Mouse (Mus musculus) c-Kit-positive CD71-negative TER-119-negative erythroid progenitor cells, embryonic 14.5 days (primary cell): ENCODE data around the gene Srp9.

ENCODE experiments used
- DNase-seq: peaks from one replicate; pipeline ENCODE4 v3.0.0-alpha.2; 2013; ENCODE audit warnings: low read depth

Gene Srp9

DNA sequence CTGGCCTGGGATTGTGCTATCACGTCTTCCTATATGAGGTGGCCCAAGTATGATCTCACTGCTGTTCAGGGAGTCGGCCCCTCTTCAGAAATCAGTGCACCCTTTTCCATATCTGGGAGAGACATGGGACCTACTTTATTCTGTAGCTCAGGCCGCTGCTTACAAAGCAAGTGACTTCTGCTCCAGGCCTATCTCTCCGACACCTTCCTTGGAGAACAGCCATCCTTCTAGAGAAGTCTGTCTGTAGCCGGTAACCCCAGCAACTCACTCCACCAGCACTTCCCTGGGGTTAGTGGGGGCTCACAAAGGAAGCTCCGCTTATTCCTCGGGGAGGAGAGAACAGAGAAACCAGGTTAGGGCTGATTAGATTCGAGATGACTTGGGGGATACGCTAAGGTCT is 17.3 kb upstream of the Srp9 start:
- DNase-seq, result no peak

DNA sequence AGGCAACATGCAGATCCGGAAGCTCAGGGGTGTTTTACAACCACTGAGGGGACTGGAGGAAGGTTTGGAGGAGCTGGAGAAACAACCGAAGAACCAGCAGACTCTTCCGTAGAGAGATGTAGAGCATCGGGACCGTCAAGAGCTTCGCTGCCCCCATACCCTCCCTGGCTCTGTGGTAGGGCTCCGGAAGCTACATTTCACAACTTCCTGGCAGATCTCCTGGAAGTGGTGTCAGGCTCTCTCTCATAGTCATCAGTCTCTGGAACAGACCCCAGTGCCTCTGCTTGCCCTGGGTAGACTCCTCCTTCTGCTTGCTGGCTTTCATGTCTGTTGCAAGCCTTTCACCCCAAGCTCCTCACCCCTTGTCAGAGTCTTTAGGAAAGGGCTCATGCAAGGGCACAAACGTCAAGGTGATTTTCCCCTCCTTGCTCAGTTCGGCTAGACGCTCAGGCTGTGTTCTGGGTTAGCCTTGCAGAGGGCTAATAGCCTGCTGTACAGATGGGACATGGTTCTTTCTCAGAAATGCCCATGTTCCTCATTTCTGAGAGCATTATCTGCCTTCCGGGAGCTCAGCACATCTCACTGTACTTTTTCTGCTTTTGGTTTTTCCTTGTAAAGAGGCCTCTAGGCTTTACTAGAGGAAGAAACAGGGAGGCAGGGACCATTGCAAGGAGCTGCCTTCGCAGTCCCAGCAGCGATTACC is 16.0 kb upstream of the Srp9 start:
- no peak for DNase-seq

GRCm38 (mm10) chr1:182110185-182110584 is 14.4 kb upstream of the Srp9 start:
- DNase-seq, result no peak

- DNase-seq, result no peak
Measured at GRCm38 (mm10) chr1:182110708-182111385, 13.7 kb upstream of the Srp9 start.

GRCm38 (mm10) chr1:182111386-182112317 is 12.9 kb upstream of the Srp9 start:
- DNase-seq, result no peak

DNA sequence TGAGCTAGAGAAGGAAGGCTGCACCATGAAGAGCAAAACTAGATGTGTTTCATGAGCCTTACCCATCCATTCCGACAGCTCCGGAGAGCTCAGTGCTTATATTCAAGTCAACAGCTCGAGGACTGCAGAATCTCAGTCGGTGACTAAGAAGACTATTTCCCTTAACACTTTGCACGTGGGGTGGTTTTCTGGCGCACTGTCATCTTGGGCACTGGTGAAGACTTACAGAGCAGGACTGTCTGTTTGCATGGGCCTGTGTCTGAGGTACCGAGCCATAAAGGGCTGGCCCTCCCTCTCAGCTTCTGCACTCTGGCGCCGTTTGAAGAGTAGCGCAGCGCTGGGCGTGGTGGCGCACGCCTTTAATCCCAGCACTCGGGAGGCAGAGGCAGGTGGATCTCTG is 12.2 kb upstream of the Srp9 start:
- no peak for DNase-seq

- DNase-seq, result no peak
Measured at GRCm38 (mm10) chr1:182113131-182113530, 11.4 kb upstream of the Srp9 start.

DNA sequence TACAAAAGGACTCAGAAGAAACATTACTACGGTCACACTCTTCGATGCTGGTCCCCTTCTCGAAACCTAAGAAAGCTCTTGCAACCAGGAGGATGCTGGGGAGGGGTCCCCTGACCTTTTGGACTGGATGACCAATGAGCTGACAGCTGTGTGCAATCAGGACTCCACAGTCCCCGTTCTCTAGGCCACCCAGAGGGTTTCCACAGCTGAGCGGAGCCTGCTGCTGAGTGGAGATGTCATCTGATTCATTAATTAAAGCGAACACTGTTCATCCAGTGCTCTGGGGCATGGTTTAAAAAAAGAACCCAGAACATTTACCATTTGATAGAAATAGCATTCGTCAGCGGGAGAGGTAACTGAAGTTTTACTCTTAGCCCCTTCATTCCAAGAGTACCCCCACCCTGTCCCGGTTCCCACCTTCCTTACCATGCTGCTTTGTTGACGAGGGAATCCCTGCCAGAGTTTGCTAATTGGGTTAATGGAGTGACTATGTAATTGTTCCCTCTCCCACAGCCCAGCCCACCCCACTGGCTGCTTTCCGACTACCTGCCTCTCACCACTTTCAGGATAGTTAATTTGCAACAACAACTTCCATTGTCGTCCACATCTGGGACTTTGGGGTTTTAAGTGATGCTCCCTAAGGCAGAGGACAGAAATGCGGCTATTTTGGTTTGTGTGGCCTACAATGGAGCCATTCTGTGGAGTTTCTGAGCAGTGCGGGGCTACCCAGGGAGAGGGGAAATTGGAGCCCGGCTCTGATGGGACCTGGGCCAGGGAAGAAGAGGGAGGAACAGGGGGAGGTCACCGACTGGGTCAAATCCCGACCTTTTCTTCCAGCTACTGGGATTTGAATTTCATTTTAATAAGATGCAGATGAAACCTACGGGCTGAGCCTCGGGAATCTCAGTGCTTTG is 10.7 kb upstream of the Srp9 start:
- no peak for DNase-seq

DNA sequence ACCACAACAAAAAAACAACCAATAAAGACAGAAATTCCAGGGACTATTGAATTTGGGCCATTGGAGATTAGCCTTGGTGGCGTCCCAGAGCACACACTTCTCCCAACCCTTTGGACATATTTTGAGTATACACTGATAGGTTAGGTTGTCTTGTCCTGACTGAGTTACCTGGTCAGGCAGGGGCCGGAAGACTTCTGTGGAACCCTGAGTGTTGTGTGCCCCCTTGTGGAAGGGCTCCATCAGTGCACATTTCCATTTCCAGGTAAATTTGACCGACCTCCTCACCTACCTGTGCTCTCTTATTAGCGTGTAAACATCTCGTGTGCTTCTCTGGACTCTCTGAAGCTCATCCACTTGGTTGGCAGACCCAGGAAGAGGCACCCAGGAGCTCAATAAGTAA is 9.3 kb upstream of the Srp9 start:
- no peak for DNase-seq

DNA sequence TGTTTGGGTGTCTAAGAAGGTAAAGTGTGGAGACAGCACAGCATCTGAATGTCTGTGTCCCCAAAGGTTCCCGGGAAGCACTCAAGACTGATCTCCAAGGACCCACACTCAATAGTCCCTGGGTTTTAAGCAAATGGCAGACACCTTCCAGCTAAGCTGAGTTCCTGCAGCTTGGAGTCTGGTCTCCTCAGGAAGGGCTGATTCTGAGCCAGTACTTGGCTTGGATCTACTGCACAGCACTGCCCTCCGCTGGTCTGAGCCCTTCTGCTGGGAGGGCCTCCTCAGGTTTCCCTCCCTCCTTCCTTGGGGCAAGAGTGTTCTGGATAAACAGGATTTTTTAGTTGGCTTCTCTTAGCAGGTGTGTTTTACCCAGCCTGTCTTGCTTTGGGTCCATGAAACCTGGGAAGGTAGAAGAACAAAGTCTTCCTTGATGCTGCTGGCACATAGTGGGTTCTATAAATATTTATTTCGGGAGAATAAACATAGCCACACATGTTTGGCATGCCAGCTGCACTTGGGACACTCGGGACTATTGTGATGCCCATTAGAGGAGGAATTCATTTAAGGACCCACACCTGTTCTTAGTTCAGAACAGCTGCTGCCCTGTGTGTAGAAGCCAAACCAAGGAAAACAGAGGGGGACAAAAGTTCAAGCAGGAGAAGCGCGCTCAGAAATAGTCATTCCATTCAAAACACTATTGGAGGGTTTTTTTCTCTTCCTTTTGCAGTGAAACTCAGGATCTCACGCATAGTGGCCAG is 8.7 kb upstream of the Srp9 start:
- DNase-seq, result no peak

GRCm38 (mm10) chr1:182122413-182122812 is 2.1 kb upstream of the Srp9 start:
- DNase-seq, result no peak

GRCm38 (mm10) chr1:182124924-182125368 is 409 bp downstream of the Srp9 start:
- DNase-seq, result peak; percentile 72

- DNase-seq, result no peak
Measured at GRCm38 (mm10) chr1:182130830-182131229, 6.3 kb downstream of the Srp9 start.

DNA sequence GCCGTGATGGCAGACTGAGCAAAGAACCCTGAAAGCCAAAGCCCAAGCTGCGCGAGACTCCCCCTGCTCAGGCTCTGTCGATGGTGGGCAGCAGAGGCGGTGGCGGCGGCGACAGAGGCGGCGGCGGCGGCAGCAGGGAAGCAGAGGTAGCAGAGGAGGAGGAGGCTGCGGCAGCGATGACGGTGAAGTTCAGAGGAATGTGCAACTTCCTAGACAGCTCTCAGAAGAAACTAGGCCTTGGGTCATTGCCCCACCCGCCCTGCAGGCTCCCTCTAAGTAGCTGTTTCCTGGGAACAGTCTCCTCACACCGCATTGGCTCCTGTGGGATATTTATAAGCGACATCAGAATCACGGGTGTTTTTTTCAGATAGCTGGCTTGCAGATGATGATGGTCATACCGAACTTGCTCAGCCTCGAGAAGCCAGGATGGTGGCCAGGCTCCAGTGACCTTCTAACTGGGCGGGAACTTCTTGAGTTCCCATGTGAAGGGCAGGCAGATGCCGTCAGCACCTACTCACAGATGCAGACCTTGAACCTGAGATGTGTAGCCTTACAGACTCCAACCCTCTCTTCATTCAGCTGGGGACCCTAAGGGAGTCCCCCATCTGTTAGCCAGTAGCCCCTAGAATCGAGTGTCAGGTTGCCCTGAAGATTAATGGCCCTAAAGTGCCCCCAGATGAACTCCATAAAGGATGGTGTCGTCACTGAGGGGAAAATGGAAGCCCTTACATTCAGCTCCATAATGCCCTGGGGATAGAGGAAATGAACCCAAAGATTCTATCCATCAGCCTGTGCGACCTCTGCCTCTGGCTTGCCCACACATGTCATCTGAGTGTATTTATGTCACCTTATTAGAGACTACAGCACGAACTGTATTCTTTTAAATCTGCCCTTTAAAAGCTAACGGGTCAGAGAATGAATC is 12.9 kb downstream of the Srp9 start:
- DNase-seq, result no peak

GRCm38 (mm10) chr1:182138172-182138571 is 13.6 kb downstream of the Srp9 start:
- DNase-seq, result no peak

GRCm38 (mm10) chr1:182139937-182140336 is 15.4 kb downstream of the Srp9 start:
- no peak for DNase-seq

GRCm38 (mm10) chr1:182140370-182140769 is 15.8 kb downstream of the Srp9 start:
- peak; percentile 61 for DNase-seq

- no peak for DNase-seq
Measured at GRCm38 (mm10) chr1:182142725-182143124, 18.2 kb downstream of the Srp9 start.

DNA sequence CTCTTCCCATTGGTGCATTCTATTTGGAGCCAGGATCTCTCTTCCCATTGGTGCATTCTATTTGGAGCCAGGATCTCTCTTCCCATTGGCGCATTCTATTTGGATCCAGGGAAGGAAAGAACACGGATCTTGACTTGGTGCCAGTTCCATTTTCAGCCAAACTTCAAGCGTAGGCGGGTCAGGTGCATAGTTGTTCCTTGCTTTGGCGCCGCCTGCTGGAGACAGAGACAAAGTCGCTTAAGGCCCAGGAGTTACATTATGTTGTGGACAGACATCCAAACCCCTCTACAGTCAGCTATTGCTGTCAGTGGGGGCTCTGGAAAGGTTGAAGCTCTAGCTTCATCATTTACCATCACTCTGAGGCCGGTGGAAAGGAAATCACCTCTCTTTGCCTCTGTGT is 18.8 kb downstream of the Srp9 start:
- peak; percentile 43 for DNase-seq

- no peak for DNase-seq
Measured at GRCm38 (mm10) chr1:182145546-182145945, 21.0 kb downstream of the Srp9 start.
